ENCODE assay signal across 20 mouse cellular contexts in the genomic region with DNA sequence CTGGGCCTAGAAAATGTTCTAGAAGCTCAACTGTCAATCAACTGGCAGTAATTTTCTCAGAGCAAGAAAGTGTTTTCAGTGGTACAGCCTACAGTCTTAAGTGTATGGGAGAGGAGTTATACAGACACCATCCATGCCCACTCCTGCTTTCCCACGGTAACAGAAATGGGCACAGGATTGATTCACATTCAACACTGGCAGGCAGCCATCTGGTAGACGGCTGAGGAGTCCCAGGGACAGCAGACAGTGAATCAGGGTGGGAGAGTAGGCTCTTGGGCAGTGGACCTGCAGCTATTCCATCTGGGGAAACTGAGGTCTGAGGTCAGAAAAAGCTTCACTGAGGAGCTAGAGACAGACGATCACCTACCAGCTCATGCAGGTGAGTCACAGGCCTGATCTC.
"Had no signal": no experiment of that assay in that cellular context is flagged by ENCODE, and none has a peak within 500 bp of the region (broad histone marks: within the 10 kb centered on the region; RNA-seq: fewer than 3 reads in every experiment).

No protein-coding gene starts in this region.

- ATAC-seq: forebrain, embryonic 13.5 days; forebrain, embryonic 14.5 days; forebrain, embryonic 15.5 days; forebrain, embryonic 16.5 days; forebrain, postnatal 0 days had no signal

- DNase-seq: cerebellum, adult 8-10 months; cerebellum, adult 9-10 months; cerebellum, adult 9-11 months; cerebellum, postnatal 14 days; cerebellum, postnatal 25 days; cerebellum, postnatal 36 days; embryo, embryonic 11 days; forebrain, postnatal 0 days; gastrocnemius, adult 2 months; gastrocnemius, postnatal 10 days; gastrocnemius, postnatal 14 days; gastrocnemius, postnatal 25 days; gastrocnemius, postnatal 36 days; heart, adult 11 months; heart, adult 18-20 months; heart, adult 2 months had no signal
